Mouse (Mus musculus) brain, adult 2 months (tissue): Measurements from ENCODE around the gene Tbcd.
"Not testable (repeated sequence)": the region's sequence is repeated elsewhere in the genome, so short reads cannot be mapped to it uniquely, and the experiment has no call there.

Source experiments
- DNase-seq: peaks from one replicate; pipeline ENCODE4 v3.0.0; 2011; ENCODE audit warnings: low read depth, low spot score

The Tbcd gene

DNA sequence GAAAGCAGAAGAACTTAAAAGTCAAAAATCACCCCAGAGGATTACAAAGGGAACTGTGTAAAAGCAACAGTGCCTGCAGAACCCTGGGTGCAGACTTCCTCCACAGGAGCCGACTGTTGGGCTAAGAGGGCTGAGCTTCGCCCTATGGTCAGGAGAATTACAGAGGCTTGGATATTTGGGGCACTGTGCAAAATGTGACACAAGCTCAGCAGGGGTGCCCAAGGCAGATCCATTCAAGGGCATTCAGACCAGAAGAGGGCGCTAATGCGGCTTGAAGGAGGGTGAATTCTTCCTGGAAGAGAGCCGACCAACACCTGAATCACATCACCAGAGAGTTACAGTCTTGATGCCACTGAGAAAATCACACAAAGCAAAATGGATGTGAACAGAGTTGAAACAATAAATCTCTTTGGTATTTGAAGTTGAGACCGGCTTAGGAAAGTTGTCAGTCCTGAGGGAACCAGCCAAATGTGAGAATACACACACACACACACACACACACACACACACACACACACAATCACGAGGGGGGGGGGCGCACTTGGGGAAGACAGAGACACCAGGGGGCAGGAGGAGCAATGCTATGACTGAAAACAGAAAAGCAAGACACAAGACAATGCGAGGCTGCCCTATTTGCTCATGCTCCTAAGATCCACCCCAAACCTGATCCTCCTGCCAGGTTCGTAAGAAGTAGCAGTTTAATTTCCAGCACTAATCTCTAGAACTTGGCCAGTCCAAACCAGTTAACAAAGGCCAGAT is 201.0 kb downstream of the Tbcd start:
- peak; percentile 88 for DNase-seq

DNA sequence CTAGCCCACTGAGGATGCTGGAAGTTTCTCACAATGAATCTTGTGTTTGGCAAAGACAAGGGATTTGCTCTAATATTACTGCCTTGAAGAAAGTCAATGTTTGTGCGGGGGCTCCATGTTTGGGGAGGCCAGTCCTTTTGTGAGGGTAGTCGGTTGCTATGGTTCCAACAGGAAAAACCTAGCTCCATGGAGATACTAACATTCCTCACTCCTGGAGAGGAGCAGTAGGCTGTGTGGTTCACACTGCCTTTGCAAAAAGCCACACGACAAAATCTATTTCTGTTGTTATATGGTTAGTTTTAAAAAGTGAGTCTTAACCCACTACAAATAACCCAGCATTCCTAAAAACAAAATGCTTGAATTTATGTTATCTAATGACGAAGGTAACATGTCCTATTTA is 201.9 kb downstream of the Tbcd start:
- peak; percentile 47 for DNase-seq

DNA sequence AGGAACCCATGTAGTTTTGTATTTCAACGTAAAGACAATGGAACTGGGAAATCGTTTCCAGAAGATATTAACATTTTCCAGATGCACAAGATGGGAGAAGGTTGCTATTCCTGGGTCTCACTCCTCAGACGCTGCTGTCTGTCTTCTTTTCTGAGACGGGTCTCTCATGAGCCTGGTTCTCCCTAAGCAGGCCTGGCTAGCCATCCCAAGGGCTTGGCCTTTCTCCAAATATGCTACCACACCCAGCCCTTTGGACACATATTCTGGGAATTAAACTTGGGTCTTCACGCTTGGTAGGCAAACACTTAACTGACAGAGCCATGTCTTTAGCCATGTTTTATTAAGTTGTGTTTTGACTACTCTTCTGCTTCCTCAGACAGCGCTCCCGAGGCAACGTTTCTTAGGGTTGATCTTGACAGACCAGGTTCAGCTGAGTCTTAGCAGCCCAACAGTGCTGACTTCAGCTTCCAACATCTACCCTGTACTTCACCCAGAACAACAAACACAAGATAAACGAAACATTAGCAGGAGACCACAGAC is 202.7 kb downstream of the Tbcd start:
- no peak for DNase-seq

DNA sequence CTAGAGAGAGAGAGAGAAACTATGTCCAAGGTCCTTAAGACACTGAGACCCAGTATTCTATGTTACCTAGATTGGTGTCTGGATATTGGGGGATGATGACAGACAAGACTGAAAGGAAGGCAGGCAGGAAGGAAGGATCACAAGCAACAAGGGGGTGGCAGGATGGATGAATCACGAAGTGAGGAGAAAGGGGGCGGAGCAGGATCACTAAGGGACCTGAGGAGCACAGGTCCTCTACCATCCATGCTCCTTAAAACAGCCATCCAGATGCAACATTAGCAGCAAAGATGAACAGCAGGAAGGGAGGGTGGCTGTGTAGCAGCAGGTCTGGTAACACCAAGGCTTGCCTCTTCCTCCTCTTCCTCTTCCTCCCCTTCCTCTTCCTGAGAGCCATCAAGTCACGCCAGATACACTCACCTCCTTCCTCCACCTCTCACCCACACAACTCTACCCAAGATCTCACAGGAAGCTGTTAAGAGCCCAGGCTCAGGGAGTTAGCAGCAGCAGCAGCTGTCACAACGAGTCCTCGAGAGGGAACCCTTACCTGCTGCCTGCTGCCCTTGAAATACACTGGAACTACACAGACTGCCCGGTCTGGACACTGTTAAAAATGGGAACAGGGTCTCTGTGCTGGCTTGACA is 203.5 kb downstream of the Tbcd start:
- DNase-seq: peak; percentile 40

DNA sequence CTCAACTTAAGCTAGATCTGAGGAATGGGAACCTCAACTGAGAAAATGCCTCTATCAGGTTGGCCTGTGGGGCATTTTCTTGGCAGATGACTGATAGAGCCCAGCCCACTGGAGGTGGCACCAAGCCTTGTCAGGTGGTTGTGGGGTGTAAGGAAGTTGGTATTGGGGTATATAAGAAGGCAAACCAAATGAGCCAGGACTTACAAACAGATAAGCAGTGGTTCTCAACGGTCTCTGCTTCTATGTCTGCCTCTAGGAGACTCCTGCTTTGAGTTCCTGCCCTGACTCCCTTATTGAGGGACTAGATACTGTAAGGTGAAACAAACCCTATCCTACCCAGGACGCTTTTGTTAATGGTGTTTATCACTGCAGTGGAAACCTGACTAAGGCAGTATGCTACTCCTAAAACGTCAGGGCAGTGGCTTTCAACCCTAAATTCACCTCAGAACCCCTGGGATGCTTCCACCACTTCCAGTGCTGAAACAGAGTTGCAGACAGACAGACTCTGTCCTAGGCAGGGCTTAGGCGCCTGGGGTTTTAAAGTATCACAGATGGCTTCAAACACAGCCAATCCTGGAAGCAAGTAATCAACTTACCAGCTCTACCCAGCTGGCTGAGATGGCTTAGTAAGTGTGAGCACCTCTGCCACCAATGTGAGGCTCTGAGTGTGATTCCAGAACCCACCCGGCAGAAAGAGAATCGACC is 204.2 kb downstream of the Tbcd start:
- DNase-seq: no peak

DNA sequence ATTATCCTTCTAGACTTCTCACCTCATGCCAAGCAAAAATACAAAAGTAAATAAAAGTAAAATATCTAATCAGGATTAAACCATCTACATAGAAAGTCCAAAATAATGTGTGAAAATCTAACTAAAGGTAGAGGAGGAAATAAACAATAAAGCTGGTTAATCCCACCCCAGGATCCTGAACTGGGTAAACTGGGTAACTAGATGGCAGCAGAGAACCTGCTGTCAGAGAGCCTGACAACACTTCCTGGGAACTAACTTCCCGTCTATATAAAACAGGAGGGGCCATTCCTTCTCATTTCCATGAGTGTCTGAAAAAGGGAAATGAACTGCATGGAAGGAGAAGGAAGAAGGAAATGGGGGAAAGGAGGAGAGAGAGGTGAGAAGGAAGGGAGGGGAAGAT is 206.4 kb downstream of the Tbcd start:
- no peak for DNase-seq

DNA sequence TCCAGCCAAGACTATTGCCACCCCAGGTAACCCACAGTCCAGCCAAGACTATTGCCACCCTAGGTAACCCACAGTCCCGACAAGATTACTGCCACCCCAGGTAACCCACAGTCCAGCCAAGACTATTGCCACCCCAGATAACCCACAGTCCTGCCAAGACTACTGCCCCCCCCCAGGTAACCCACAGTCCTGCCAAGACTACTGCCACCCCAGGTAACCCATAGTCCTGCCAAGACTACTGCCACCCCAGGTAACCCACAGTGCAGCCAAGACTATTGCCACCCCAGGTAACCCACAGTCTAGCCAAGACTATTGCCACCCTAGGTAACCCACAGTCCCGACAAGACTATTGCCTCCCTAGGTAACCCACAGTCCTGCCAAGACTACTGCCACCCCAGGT is 208.9 kb downstream of the Tbcd start:
- DNase-seq: not testable (repeated sequence)

DNA sequence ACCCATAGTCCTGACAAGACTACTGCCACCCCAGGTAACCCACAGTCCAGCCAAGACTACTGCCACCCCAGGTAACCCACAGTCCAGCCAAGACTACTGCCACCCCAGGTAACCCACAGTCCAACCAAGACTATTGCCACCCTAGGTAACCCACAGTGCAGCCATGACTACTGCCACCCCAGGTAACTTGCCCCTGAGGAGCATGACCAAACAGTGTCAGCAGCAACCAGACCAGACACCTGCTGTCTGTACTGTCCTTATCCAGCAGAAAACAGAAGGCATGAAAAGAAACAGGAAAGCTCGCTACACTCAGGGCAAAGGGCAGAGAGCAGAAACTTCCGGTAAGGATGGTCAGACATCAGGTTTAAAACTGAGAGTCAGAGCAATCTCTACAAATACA is 209.4 kb downstream of the Tbcd start:
- no peak for DNase-seq
